Mouse (Mus musculus) heart, adult 8-10 months (tissue): Measurements from ENCODE around the gene Sox5. TPM values are rescaled to one million over a fixed set of nuclear protein-coding genes. Genes with fewer than 3 reads are reported as not detected.

Experiments
- DNase-seq: peaks from one replicate; pipeline ENCODE4 v3.0.0; 2022; ENCODE audit warnings: low spot score
- total RNA-seq, 4 experiments: library from RNA; stranded (reverse); gene quantifications; 2 replicates each; pipeline ENCODE4 v1.2.4; 2022

Sox5 gene
- total RNA-seq, 4 experiments from 2014 or later = 1.1 to 3.1 (median 2.2) TPM

GRCm38 (mm10) chr6:143866566-143866965, 915.2 kb downstream of the Sox5 start:
- DNase-seq = no peak

GRCm38 (mm10) chr6:143862611-143863110, 919.1 kb downstream of the Sox5 start:
- no peak for DNase-seq

DNA sequence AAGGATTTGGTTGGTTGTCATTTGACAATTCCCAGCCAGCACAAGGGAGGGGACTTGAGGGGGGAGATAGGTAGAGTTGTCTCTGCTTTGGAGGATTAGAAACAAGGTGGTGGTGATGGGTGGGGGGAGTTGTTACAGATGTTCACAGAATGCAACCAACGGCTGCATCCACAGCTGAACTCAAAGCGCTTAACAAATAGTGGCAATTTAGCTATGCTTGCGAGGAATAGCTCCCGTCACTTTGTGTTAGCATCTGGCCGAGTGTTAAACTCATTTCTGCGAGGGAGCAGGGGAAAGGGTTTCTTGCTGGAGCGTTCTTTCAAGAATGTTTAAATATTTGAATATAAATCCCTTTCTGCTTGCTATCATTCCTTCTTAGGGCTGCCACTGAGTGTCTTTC, 921.7 kb downstream of the Sox5 start:
- no peak for DNase-seq

DNA sequence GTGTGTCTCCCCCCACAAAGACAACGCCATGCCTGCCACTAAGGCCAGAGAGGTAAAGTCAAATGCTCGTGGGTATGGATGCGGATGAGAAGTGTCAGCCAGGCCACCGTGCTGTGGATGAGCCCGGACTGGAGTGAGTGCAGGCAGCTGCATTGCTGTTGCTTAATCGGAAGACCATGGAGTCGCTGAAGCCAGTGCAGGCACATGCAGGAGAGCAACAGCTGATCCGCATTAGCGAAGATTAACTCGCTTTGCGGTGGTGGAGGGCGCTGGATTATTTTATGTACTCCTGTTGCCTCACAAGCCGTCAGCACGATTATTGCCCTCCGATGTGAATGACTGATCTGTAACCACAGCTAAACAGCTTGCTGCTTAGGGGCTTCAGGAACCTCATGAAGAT, 922.2 kb downstream of the Sox5 start:
- no peak for DNase-seq

DNA sequence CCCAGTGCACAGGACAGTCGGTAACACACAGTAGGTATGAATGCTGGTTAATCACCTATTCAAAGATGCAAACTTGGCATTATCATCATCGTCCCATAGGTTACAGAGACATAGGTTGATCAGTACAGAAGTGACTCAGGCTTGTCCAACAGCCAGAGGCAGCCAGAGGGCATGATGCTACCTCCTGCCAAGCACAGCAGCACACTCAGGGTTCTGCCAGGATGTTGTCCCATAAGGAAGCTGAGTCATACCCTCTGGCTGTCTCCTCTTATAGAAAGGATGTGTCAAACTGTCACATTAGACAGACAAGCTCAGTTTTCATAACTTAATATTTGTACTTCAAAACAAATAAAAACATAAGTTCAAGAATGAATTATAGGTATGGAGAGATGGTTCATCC, 923.2 kb downstream of the Sox5 start:
- no peak for DNase-seq

- DNase-seq = no peak
Measured at GRCm38 (mm10) chr6:143857376-143857775, 924.4 kb downstream of the Sox5 start.

DNA sequence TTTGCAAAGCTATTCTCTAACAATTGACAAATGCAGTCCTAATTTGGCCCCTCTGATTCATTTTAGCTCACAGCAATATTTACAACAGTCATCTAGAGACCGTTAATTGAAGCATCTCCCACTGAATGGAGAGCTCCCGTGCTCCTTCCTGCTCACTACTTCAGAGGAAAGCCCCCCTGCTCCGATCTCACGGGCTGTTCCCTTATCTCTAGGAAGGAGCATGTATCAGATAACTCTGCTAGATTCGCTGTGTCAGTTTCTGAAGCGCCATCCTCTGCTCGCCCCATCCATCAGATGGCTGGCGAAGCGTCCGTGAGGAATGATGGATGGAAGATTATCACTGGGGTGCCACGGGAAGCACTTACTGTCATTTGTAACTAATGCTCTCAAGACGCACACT, 926.4 kb downstream of the Sox5 start:
- DNase-seq = no peak

DNA sequence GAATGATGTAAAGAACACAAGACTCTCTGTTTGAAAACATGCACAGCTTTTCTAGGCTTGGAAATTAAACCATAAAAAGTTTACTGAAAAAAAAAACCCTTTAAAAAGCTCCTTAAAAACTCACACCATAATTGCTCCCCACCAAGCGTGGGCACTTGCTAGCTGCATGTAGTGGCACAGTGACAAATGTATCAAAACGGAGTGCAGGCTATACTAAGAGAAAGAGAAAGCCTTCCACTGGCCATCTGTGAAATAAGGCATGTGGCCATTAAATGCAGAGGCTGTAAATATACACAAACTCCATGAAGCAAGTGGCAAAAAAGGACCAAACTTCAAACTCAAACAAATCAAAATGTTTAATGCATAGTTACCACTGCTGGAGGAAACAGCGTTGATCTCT, 927.7 kb downstream of the Sox5 start:
- no peak for DNase-seq

DNA sequence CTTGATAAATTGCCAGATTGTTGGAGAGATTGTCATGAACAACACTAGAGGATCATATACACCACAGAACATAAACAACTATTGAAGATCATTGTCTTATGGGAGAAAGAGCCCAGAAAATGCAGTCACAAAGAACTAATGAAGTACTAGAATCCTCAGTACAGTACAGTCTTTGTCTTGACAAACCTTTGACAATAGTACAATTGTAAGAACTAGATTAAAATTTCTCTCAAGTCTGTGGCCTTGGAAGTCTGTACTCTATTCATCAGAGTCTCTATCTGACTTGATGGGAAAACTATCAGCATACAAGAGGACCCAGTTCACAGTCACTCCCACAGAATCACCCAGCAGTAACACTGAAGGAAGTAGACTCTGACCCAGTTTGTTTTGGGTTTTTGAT, 936.0 kb downstream of the Sox5 start:
- no peak for DNase-seq

DNA sequence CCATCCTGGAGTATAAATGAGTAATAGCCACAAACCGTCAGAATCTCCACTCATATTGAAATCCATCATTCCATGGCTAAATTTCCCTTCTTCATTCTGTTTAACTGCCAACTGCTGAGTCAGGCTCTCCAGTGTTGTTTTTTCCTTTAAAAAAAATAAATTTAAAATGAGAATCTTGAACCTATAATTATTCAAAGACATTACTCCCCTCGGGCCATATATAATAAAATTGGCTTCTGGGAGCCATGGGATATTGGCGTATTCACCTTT, 937.1 kb downstream of the Sox5 start:
- DNase-seq = no peak

DNA sequence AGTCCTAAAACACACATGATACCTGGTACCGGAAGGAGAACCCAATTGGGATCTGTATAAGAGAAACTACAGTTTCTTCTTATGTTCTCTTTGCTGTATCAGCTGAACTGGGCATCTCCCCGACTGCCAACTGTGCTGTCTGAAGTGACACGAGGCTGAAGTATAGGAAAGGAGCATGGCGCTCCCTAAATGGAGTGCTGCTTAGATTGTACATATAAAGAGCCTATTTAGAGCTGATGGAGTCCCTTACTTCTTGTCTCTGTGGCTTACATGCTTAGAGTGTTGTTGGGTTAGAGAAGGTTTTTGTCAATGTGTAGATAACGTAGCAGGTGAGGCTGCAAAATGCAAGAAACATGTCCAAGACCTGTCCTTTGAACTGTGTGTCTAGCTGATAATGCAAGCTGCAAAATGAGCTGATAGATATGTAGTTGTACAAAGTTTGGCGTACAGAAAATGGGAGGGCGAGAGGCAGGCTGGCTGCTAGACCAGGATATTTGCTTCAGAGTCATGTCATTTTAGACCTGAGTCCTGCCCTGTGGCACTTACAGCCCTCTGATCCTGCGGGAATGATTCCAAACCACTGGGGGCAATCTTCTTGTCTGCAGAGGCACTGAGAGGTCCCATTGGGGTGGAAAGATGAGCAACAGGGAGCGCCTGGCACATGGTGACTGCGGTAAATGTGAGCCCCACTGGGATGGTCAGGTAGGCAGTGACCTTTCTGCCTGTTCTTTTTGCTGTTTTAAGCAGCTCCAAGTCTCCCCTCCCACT, 937.7 kb downstream of the Sox5 start:
- no peak for DNase-seq

GRCm38 (mm10) chr6:143841954-143842353, 939.8 kb downstream of the Sox5 start:
- no peak for DNase-seq

GRCm38 (mm10) chr6:143841109-143841638, 940.6 kb downstream of the Sox5 start:
- no peak for DNase-seq

- DNase-seq = no peak
Measured at GRCm38 (mm10) chr6:143838384-143839076, 943.2 kb downstream of the Sox5 start.

GRCm38 (mm10) chr6:143835331-143835730, 946.4 kb downstream of the Sox5 start:
- DNase-seq = no peak

GRCm38 (mm10) chr6:143833986-143834385, 947.8 kb downstream of the Sox5 start:
- no peak for DNase-seq

DNA sequence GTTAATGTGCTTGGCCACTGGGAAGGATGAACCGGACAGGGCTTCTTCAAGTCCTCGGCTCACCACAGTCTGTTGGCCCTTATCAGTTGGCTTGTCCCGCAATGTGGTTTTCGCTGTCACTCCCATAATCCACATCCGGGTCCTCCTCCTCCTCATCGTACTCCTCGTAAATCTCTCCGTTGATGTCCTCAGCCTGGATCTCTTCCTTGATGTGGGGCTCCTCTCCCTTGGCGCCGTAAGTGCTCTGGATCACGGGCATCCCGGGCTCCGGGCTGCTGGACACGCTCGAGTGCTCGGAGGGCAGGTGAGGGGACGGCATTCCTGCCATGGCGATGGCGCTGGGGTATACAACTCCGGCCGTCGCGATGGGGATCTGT, 948.6 kb downstream of the Sox5 start:
- no peak for DNase-seq

DNA sequence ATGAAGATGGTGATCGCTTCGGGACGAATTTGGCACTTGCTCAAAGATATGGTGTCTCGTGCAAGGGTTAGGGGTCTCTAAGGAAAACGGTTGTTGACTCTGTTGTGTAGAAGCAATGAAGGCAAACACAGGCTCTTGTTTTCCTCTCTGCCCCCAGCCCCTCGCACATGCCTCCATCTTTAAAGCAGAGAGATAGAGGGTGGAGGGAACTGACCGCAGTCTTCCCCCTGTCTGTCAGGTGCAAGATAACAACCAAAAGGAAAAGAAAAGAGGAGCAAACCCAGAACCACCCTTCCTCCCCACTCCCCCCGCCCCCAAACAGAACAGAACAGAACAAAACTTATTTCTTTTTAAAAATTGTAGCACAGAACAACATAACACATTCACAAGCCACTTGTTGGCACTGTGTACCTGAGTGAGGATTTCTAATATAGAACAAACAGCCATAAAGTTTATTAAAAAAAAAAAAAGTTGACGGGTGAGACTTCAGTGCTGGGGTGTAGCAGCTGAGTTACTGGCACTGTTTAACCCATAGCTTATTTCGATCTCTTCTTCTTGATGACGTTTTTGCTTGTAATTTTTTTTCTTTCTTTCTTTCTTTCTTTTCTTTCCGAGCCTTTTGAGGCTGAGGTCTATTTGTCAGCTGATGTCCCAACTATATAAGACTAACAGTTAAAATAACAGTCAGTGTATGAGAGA, 949.1 kb downstream of the Sox5 start:
- DNase-seq = no peak

DNA sequence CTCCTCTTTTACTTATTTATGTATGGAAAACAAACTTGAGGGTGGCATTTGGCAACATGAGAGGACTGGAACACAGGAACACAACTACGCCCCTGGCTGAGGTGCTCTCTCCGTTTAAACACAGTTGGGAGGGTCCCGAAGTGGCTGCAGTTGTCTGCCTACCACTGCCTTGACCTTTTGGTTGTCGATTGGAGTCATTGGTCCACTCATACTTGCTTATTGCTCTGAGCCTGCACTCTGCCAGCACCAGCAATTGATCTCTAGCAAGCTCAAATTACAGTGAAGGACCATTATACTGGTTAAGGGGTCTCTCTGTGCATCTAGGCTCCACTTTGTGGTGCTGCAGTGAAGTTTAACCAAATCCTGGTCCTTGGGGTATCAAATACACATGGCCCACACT, 950.5 kb downstream of the Sox5 start:
- no peak for DNase-seq

- no peak for DNase-seq
Measured at GRCm38 (mm10) chr6:143830131-143830530, 951.6 kb downstream of the Sox5 start.

DNA sequence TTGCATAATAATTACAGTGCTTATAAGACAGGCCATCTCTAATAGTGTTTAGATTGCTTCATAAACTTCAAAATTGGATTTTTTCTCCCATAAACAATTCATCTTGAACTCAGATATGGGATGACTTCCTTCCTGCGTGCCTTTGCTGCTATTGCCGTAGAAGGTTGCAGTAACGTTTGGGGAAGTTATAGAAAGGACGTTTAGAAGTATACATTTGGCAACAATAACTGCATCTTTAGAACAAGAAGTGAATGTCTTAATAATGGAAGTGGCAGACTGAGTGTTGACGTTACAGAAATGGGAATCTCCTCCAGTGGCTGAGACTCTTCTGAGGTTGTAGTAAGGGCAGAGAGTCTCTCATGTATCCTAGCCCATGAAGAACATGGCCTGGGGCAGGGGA, 955.0 kb downstream of the Sox5 start:
- DNase-seq = no peak

- no peak for DNase-seq
Measured at GRCm38 (mm10) chr6:143825966-143826365, 955.8 kb downstream of the Sox5 start.

GRCm38 (mm10) chr6:143825086-143825485, 956.7 kb downstream of the Sox5 start:
- no peak for DNase-seq
